Mouse (Mus musculus) kidney, adult 8-10 months (tissue): ENCODE data around the gene Por.

ENCODE experiments used
- DNase-seq, 2 experiments: peaks; one replicate each; pipeline ENCODE4 v3.0.0; 2022

Por gene

GRCm38 (mm10) chr5:135728361-135728760 is 58.5 kb downstream of the Por start:
- DNase-seq, result no peak

GRCm38 (mm10) chr5:135729351-135729750 is 59.5 kb downstream of the Por start:
- no peak for DNase-seq

- DNase-seq, result no peak
These were observed 60.4 kb downstream of the Por start for GRCm38 (mm10) chr5:135730278-135730677.

DNA sequence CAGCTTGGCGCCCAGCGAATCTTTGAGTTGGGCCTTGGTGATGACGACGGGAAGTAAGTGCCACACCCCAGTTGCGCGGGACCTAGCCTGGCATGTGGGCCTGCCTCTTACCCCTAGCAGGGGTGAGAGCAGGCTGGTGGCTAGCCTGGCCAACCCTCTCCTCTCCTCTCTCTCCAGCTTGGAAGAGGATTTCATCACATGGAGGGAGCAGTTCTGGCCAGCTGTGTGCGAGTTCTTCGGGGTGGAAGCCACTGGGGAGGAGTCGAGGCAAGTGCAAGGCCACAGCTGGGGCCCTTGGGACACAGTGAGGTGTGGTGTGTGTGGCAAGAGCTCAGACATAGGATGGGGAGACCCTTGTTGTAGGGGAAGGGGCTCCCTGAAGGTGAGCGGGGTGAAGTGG is 61.1 kb downstream of the Por start:
- DNase-seq, result no peak

DNA sequence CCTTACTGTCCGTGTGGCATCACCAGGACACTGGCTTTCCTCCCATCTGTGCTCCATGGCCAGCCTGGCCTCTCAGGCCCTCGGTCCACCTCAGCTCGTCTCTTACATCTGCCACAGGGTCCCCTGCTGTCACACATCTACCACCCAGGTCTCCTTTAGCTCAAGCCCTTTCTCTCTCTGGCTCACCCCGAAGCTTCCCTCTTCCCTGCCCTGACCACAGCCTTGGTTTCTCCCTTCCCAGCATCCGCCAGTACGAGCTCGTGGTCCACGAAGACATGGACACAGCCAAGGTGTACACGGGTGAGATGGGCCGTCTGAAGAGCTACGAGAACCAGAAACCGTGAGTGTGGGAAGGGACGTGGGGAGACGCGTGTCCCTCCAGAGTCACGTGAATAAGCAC is 61.5 kb downstream of the Por start:
- DNase-seq, result no peak

- DNase-seq, result no peak
These were observed 63.2 kb downstream of the Por start for GRCm38 (mm10) chr5:135733071-135733470.

DNA sequence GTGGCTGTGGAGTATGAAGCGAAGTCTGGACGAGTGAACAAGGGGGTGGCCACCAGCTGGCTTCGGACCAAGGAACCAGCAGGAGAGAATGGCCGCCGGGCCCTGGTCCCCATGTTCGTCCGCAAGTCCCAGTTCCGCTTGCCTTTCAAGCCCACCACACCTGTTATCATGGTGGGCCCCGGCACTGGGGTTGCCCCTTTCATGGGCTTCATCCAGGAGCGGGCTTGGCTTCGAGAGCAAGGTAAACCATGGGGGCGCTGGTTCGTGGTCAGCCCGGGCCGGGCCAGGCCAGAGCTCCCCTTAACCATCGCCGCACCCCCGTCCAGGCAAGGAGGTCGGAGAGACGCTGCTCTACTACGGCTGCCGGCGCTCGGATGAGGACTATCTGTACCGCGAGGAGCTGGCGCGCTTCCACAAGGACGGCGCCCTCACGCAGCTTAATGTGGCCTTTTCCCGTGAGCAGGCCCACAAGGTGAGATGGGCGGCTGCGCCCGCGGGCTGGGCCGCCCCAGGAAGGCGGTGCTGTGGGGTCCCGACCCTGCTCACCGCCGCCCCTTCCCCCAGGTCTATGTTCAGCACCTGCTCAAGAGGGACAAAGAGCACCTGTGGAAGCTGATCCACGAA is 64.3 kb downstream of the Por start:
- no peak for DNase-seq

DNA sequence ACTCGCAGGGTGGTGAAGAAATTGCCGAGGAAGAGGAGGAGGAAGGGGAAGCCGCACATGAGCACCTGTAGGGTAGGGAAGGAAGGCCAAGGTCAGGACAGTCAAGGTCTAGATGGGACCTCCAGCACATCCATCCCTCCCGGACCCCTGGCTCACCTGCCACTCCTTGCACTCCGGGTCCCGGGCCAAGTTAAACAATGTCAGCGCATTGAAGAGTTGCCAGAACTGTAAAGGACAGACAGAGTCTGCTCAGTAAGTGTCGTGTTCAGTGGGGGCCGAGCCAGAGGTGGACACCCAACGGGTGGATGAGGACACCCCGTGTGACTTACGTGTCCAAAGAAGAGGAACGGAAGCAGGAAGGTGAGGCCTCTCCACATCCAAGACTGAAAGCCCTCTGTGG is 65.9 kb downstream of the Por start:
- DNase-seq, result no peak

DNA sequence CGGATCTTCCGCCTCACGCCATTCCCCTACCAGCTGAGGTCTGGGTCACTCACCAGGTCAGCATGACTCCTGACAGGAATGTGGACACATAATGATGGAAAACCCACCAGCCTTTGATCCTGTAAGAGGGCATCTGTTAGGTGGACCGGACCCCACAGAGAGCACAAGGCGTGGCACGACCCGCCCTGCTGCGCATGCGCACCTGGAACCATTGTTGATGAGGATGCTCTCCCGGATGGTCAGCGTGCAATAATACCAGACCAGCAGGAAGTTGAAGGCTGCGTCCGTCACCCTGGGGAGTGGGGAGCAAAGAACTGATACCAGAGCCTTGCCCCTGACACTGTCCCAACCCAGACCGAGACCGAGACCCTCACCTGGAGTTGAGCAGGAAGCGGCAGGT is 66.7 kb downstream of the Por start:
- DNase-seq, result no peak

DNA sequence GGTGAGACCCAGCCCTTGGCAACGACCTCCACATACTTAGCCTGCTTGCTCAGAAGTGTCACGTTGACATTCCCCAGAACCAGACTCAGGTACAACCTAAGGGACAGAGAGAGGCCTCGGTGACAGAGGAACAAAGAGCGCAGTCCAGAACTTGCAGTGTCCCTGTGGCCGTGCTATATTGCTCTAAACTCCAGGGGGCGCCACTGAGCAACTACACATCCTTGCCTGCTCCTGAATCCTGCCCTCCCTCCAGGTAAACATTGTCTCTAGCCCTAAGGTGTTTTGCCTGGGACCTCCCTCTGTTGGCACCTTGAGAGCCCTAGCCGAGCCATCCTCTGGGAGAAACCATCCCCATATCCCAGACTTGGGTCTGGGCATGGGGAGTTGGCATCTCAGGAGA is 67.3 kb downstream of the Por start:
- no peak for DNase-seq

DNA sequence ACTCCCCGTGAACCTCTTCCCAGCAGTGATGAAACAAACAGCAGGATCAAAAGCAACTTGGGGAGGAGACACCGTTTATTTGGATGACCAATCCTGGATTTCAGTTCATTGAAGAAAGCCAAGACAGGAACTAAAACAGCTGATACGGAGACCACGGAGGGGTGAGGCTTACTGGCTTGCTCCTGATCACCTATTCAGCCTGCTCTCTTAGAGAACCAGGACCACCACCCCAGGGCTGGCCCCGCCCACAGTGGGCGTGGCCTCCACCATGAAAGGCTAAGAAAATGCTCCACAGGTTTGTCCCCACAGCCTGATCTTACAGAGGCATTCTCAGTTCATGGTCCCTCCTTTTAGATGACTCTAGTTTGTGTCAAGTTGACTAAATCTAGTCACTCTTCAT is 68.4 kb downstream of the Por start:
- no peak for DNase-seq

GRCm38 (mm10) chr5:135742156-135742555 is 72.3 kb downstream of the Por start:
- DNase-seq, result peak; percentile 63 to 71

- DNase-seq, result peak; percentile 68 to 75
These were observed 73.3 kb downstream of the Por start for GRCm38 (mm10) chr5:135742941-135743740.

DNA sequence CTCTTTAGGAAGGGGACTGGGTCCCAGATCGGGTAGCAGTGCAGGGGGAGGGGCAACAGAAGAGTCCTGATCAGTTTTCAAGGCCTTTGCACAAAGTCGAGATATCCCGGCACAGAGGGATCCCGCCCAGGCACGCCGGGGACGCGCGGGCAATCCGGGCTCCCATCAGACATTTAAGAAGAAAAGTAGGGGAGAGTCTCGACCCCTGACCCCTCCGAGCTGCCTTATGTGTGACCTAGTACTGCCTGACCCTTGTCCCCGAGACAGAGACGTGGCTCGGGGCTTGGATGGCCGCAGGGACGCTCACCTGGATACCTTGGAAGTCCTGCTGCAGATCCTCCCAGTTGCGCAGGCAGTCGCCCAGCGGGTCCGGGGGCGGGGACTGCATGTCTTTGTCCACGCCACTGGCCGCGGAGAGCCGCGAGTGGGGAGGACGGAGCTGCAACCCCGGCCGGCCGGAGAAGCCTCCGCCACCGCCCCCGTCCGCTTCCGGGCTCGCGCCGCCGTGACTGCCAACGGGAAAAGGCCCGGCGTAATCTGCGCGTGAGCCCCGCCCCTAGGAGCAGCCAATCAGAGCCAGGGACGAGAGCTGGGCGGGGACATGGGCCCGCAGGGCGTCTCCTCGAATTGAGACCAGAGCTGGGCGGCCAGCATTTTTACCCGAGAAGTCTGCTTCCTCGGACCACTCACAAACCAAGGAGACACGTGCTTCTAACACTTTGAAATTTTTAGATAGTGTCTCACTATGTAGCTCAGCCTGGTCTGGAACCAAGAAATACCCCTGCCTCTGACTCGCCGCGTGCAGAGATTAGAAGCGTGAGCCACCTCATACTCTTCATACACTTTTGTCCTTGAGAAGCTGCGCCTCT is 74.1 kb downstream of the Por start, which contains the start of gene Tmem120a:
Gene Tmem120a, minus strand, starts transcription at position 708 of the 869 bp plus-strand sequence.
- DNase-seq, result peak; percentile 96 to 98

GRCm38 (mm10) chr5:135744742-135745141 is 74.9 kb downstream of the Por start:
- no peak for DNase-seq

DNA sequence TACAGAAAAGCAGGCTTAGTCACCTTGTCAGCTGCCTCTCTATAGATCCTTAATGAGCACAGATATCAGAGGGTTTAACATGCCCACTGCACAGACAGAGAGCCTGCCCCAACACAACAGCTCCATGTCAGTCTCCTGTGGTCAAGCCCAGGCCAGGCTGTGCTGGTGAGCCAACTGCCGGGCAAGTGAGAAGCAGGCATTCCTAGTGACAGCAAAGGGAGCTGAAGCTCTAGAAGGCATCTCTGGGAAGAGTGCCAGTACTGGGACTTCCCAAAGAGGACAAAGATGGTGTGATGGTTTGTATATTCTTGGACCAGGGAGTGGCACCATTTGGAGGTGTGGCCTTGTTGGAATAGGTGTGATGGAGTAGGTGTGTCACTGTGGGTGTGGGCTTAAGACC is 81.2 kb downstream of the Por start:
- DNase-seq, result no peak

DNA sequence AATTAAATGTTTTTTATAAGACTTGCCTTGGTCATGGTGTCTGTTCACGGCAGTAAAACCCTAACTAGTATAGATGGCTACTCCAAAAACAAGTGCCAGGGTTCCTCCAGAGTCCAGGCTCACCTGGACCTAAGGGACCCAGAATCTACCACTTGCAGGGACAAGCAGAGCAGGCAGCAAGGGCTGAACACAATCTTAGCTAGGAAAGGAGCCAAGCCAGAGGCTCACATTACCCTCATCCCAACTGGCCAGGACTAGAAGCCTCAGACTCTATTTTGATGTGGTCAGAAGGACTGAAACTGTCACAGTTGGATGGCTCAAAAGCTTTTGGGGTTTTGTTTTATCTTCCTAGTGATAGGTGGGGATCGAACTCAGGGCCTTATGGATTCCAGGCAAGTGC is 81.8 kb downstream of the Por start:
- DNase-seq, result no peak

- no peak for DNase-seq
These were observed 92.0 kb downstream of the Por start for GRCm38 (mm10) chr5:135761881-135762280.

DNA sequence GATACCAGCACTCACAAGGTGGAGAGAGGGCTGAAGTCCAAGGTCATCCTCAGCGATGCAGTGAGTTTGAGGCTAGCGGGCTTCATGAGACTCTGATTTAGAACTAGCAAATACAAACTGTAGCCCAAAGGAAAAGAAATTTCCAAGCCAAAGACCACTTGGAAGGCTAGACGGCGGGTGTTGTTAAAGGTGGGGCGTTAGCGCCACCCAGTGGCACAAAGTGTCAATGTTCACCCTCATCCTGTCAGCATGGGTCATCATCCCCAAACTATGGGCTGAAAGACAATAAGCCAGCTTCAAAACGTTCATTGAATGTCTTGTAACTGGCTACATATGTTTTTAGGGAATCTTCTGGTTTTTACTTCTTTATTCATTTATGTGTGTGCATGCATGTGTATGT is 93.7 kb downstream of the Por start:
- DNase-seq, result peak in 1 of 2 experiments; percentile 75

DNA sequence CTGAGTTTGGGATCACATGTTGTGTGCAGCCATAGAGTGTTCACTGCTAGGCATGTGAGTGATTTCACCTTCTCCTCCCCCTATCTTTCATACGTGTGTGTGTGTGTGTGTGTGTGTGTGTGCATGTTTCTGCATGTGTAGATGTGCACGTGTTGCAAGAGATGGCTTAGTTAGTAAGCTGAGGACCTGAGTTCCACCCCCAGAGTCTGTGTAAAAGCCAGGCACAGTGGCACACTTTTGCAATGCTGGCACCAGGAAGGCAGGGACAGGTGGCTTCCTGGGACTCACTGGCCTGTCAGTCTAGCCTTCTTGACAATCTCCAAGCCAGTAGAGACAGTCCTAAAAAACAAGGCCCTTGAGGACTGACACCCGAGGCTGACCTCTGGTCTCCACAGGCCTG is 95.1 kb downstream of the Por start:
- DNase-seq, result no peak

DNA sequence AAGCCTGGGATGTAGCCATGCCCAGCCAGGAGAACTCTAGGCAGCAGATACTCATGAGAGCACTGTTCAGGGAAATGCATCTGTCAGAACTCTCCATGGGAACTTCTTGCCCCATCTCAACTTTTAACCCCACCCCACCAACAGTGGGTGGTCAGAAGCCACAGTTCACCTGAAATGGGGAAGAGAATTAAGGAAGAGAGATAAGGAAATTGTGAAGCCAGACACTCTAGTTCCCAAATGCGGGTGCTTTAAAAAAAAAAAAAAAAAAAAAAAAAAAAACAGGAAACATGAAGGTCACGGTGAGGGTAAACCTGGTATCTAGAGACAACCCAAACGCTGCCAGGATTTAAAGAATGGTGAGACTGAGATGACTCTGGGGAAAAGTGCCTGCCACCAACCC is 102.7 kb downstream of the Por start:
- DNase-seq, result no peak

DNA sequence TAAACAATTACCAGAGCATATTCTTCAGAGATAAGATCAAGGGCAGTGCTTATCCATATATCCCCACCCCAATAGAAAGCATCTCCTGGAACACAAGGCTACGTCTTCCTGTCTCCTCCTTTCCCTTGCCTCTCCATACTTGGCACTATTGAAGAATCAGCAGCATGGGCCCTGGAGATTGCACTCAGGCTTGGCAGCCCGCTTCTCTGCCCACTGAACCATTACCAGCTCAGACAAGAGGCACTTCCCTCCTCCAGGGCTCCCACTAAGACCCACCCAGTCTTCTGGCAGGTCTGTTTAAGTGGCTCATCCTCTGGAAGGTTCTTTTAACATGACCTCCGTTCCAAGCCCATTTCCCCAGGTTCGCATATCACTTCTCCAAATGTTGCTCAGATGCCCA is 106.7 kb downstream of the Por start:
- peak; percentile 48 to 55 for DNase-seq

DNA sequence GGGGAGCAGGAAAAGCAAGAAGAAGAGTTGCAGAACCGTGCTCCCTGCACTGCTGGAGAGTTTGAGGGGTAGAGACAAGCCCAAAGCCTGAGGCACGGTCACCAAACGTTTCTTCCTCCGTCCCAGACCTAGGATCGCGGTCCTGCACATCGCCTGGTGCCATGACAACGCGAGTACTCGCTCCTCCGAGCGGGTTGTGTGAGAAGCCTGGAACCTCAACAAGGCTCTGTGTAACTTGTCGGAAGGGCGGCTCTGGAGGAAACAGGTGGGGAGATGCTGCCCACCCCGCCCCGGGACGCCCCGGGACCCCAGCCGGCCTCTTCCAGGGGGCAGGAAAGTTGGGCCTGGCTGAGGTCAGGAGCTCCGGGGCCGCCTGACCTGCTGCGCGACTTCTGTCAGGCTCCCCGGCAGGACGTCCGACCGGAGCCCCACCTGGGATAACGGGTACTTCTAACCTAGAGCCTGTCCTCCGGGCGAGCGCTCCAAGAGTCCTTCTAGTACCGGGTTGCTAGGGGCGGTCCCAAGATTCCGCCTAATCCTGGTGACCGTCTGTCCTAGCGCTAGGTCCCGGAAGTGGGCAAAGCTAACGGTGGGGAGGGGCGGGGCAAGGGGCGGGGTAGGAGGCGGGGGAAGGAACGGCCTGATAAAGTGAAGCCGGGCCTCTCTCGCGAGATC is 108.1 kb downstream of the Por start, which contains the start of gene Styxl1:
Gene Styxl1, minus strand, starts transcription at position 590 of the 675 bp plus-strand sequence.
- DNase-seq, result no peak
